Mouse (Mus musculus): ENCODE data around the gene Hnrnph2. TPM values are rescaled to one million over a fixed set of nuclear protein-coding genes. Genes with fewer than 3 reads are reported as not detected.

Gene Hnrnph2
- 10 to 100 TPM; 80.4 to 96.9 TPM for total RNA-seq (2023)

DNA sequence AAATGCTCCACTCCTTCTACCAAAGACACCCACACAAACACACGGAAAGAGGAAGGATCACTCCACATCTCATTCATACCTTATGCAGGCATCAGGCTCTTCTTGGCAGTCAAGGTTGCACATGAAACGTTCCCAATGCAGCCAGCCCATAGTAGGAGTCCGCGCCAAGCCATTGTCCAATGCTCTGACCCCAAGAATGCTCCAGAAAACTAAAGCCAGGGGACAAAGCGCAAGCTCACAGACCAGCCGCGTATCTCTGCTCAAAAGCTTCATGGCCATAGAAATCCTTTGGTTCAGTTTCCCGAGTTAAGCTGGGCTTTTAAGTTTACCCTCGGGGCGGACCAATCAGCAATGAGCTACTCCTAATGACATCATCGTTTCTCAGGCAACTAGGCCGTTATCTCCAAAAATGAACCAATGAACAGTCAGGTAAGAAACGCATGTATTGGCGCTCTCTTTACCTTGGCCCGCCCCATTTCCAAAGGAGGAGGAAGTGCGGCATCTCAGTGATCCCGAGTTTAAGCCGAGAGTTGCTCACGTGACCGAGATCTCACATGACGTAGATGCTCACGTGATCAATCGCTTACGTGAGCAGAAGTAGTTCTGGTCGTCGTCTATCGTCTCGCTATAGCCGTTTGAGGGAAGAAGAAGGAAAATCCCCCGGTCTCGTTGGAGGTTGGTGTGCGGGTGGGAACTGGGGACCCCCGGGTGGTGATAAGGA, at the start of gene Hnrnph2, which contains the start of gene Gla:
Gene Hnrnph2 (plus strand): TSS at position 521 of the 721 bp plus-strand sequence.
Gene Gla (minus strand): TSS at position 467 of the 721 bp plus-strand sequence.

DNA sequence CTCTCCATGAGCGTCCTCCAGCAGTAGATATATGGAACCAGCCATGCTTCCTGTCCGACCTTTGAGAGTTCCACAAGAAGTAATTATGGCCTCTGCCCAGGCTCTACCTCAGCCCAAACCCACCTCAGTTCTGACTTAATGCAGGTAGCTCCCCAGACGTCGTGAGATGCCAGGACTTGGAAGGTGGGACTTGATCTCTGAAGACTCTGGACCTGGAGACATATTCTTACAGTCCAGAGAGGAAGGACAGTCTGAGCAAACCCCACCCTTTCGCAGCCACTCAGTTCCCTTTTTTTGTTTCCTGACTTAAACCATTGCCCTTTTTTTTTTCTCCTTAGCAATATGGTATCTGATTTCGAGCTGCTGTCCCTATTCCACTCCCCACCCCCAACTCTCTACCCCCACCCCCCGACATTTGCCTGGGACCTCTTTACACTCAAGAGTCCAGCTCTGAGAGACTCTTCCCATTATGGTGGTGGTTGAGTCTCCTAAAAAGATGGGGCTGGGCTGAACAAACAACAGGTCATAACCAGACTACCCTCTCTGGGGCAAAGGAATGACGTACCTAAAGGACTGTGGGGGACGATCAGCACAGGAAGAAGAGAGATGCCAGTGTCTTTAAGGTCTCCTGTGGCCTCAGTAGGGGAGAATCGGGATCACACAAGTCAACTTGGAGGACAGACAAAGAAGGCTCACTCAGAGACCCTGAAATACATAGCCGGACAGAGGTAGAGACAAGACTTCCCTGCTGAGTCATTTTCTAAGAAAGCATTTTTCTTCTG, 17.9 kb upstream of the Hnrnph2 start, which contains the start of gene Btk:
Gene Btk (minus strand): TSS at position 683 of the 782 bp plus-strand sequence.

DNA sequence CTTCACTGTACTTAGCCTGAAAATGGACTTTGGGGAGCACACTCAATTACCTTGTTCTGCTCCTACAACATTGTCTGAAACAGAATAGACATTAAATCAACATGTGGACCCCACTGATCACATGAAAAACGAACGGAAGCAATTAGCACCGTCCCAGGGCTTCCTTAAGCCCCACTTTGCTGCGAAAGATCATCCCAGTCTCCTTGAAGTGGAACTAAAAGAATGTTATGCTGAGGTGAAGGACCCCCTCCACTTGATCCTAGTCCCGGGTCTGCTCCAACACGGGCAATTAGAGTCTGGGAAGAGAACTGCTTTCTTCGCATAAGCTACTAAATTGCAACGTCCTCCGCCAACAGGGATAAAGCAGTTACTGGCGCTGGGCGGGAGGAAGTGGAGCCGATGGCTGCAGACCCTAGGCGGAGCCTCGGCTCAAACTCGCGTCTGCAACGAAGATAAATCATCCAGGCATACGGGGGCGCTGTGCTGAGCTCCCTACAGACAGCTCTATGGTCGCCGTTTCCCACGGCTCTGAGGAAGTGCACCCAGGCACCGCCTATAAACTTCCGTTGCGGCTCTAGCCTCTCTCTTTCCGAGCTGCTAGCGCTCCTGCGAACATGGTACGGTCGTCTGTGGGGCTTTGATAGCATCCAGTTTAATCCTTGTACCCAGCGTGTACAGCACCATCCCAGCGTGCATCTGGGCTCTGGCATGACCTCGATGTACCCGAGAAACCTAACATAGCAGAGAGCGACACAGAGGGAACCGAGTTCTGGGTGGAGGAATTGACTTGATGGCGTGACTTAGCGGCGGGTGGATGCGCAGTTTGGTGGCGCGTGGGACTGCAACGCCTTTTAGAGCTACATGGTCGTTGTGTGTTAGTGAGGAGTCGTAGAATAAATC, 15.6 kb upstream of the Hnrnph2 start, which contains the start of gene Rpl36a:
Gene Rpl36a (plus strand): TSS at position 552 of the 900 bp plus-strand sequence.

Other genes with a start within 250 kb of the Hnrnph2 start
- gene Drp2, start 196.6 kb upstream of the Hnrnph2 start, total RNA-seq (2023): under 1 TPM; 0.20 to 0.40 TPM
- not detected for gene Taf7l, start 124.7 kb upstream of the Hnrnph2 start, total RNA-seq (2023)
- gene Timm8a1, start 59.3 kb upstream of the Hnrnph2 start, total RNA-seq (2023): 10 to 100 TPM in 1 of 2 experiments, 1 to 10 TPM in 1; 8.0 to 11.3 TPM
- 10 to 100 TPM; 71.8 to 73.6 TPM for gene Btk, start 17.6 kb upstream of the Hnrnph2 start, total RNA-seq (2023)
- gene Rpl36a, start 15.5 kb upstream of the Hnrnph2 start, total RNA-seq (2023): 100 to 1,000 TPM; 148 to 167 TPM
- 10 to 100 TPM; 44.4 to 59.6 TPM for gene Gla, start 54 bp upstream of the Hnrnph2 start, total RNA-seq (2023)
- under 1 TPM; 0.57 to 0.91 TPM for gene Armcx4, start 85.3 kb downstream of the Hnrnph2 start, total RNA-seq (2023)
- gene Armcx1, start 116.8 kb downstream of the Hnrnph2 start, total RNA-seq (2023): under 1 TPM; 0.15 to 0.84 TPM
- gene Armcx6, start 150.2 kb downstream of the Hnrnph2 start, total RNA-seq (2023): under 1 TPM; 0.51 to 0.64 TPM
- 10 to 100 TPM; 10.7 to 11.9 TPM for gene Armcx3, start 155.4 kb downstream of the Hnrnph2 start, total RNA-seq (2023)
- 1 to 10 TPM; 1.8 to 2.2 TPM for gene Armcx2, start 208.0 kb downstream of the Hnrnph2 start, total RNA-seq (2023)